Mouse (Mus musculus) naive thymus-derived CD4-positive, alpha-beta T cell, adult 5 months (primary cell): ENCODE data around the gene Calr4. TPM values are rescaled to one million over a fixed set of nuclear protein-coding genes. Genes with fewer than 3 reads are reported as not detected.

Experiments used
- polyA plus RNA-seq: library from polyadenylated mRNA; unstranded; fragments of 100-300 nt; shearing (Covaris generic); gene quantifications from one replicate; pipeline ENCODE4 v1.2.1, GENCODE M21; 2017

Gene Calr4
- polyA plus RNA-seq = not detected

DNA sequence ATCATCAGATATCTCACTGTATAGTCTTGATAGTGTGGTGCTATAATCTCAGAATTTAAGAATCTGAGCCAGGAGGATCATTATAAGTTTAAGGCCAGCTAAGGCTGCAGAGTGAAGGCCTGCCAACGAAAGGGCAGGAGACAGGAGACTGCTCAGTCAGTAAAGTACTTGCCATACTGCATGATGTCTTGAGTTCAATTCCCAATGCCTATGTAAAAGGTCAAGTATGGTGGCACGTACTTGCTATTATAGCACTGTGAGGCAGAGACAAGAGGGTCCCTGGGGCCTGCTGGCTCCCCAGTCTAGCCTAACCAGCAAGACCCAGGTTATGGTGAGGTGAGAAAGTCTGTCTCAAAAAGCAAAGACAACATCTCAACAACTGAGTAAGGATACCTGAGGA lies at the start of gene Calr4:
Gene Calr4, plus strand, starts transcription at position 301 of the 400 bp plus-strand sequence.

GRCm38 (mm10) chr4:109201582-109202424 lies 32.5 kb upstream of the Calr4 start, which contains the start of gene Osbpl9:
Gene Osbpl9, minus strand, starts transcription at chr4:109202272.

DNA sequence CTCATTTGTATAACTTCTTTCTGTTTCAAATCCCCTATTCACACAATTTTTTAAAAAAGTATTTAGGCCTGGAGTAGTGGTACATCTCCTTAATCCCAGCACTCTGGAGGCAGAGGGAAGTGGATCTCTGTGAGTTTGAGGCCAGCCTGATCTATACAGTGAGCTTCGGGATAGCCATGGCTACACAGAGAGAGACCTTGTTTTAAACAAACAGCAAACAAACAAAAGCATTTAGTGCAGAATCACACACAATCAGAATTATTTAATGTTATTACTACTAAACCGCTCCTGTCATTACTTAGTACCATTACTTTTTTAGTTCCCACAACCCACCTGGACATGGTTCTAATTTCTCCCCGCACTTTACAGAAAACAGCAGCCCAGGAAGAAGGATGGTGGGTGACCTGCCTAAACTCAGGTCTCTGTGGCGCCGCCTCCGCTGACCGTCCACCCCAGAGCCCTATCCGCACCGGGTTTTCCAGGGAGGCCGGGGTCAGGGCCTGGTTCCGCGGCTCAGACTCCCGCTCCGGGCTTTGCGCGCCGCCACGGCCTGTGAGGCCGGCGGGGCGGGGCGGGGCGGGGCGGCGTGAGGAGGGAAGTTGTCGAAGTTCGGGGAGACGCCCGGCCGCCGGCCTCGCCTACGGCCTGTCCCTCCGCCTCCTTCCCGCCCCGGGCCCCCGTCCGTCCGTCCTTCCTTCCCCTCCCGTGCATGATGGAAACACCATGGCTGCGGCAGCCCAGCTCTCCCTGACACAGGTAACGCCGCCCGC lies 45.6 kb downstream of the Calr4 start, which contains the start of gene Eps15:
Gene Eps15, plus strand, starts transcription at position 580 of the 770 bp plus-strand sequence.

Other genes with a start within 250 kb of the Calr4 start
- gene Nrd1, start 233.8 kb upstream of the Calr4 start, polyA plus RNA-seq = 124 TPM
- 270 TPM for gene Osbpl9, start 32.2 kb upstream of the Calr4 start, polyA plus RNA-seq
- gene Eps15, start 45.8 kb downstream of the Calr4 start, polyA plus RNA-seq = 142 TPM
- not detected for gene Ttc39a, start 172.1 kb downstream of the Calr4 start, polyA plus RNA-seq